Mouse (Mus musculus): ENCODE results near the gene Usp24. TPM values are rescaled to one million over a fixed set of nuclear protein-coding genes. Genes with fewer than 3 reads are reported as not detected.

Gene Usp24
- total and polyA plus RNA-seq, 3 experiments = 27.0 to 40.8 (median 31.9) TPM

DNA sequence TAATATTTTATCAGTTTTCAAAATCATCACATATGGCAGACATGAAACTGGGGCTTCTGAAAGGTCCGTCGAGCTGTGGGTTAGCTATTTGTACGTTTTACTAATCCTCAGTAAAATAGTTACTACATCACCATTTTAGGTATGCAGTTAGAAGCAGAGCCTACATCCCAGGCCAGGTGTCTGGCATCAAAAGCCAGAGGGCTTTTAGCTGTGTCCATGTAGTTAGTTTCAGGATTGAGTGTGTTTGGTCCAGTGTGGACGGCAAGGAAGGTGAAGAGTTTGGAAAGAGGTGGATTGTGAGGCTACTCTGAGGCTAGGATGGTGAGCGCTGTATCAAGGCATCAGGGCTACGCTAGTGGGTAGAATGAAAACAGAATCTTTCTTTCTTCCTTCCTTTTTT lies 3.0 kb downstream of the Usp24 start:
- H3K4me1 ChIP-seq (ENCODE audit: control insufficient read depth in 1 of 2, insufficient read depth in 2 of 2, low read length in 2 of 2) = peaks cover 12 to 13% of the 10 kb centered on the region in 2 experiments
- H3K9ac ChIP-seq (ENCODE audit: control insufficient read depth, low read depth, low read length, poor library complexity, severe bottlenecking) = no peak overlapping the region
- no peak overlapping the region for H3K27ac ChIP-seq (ENCODE audit: control insufficient read depth, low read depth, low read length)
- no peak overlapping the region for H3K4me3 ChIP-seq (ENCODE audit: control insufficient read depth in 1 of 2, insufficient read depth in 1 of 2, low read depth in 2 of 2, low read length in 2 of 2)
- TF ChIP-seq MYC (IDR thresholded peaks at IDR 0.05; ENCODE audit: low read depth, low read length) = no peak
- no peak for TF ChIP-seq TBP (IDR thresholded peaks at IDR 0.05; ENCODE audit: low read depth, low read length)
- 0 out of 2 replicates have a peak, but pooled peaks have one; percentile 23 for TF ChIP-seq GATA1 (IDR thresholded peaks at IDR 0.05; ENCODE audit: low read depth, low read length)
- no peak for TF ChIP-seq USF2 (IDR thresholded peaks at IDR 0.05; ENCODE audit: borderline replicate concordance in 1 of 2, insufficient read depth in 1 of 2, low read depth in 1 of 2, low read length in 2 of 2)
- no peak for TF ChIP-seq MEF2A (IDR thresholded peaks at IDR 0.05; ENCODE audit: extremely low read depth, insufficient replicate concordance, low read depth, low read length, poor library complexity, severe bottlenecking)
- H3K9me3 ChIP-seq (replicated peaks; ENCODE audit: insufficient read depth, low read length) = no peaks in the 10 kb centered on the region
- H3K79me2 ChIP-seq (ENCODE audit: control insufficient read depth, insufficient read depth, low read length, poor library complexity) = peaks cover 72% of the 10 kb centered on the region
- peaks cover 12 to 35% of the 10 kb centered on the region in 2 experiments for H3K36me3 ChIP-seq (ENCODE audit: control insufficient read depth in 1 of 2, insufficient read depth in 2 of 2, low read length in 2 of 2)
- no peaks in the 10 kb centered on the region for H3K27me3 ChIP-seq (ENCODE audit: control insufficient read depth in 1 of 2, insufficient read depth in 2 of 2, low read length in 2 of 2)
- DNase-seq (ENCODE audit: low read depth, low spot score) = no peak

DNA sequence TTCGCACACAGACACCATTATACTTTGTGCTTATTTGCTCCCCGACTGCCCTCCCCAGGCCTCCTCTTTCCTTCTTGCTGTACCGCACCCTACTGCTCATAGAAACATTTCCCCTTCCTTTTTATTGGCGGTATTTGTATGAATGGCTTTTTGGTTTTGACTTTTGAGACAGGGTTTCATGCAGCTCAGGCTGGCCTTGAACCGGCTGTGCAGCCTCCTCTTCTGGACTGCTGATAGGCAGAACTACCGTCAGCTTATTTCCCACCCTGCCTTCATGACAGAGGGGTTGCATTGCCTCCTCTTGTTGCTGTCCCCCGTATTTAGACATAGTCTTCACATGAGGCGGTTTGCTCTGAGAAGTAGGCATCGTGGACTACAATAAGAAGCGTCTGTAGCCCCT lies 6.8 kb downstream of the Usp24 start:
- DNase-seq (ENCODE audit: low read depth, low spot score) = no peak
- Histone ChIP-seq H3K4me1 (ENCODE audit: control insufficient read depth in 1 of 2, insufficient read depth in 2 of 2, low read length in 2 of 2) (peaks cover 11 to 21% of the 10 kb centered on the region in 2 experiments), H3K4me3 (ENCODE audit: control insufficient read depth in 1 of 2, insufficient read depth in 1 of 2, low read depth in 2 of 2, low read length in 2 of 2) (no peak overlapping the region), H3K27me3 (ENCODE audit: control insufficient read depth in 1 of 2, insufficient read depth in 2 of 2, low read length in 2 of 2) (no peaks in the 10 kb centered on the region), H3K9me3 (replicated peaks; ENCODE audit: insufficient read depth, low read length) (no peaks in the 10 kb centered on the region), H3K36me3 (ENCODE audit: control insufficient read depth in 1 of 2, insufficient read depth in 2 of 2, low read length in 2 of 2) (peaks cover 12 to 43% of the 10 kb centered on the region in 2 experiments), H3K79me2 (ENCODE audit: control insufficient read depth, insufficient read depth, low read length, poor library complexity) (peaks cover 70% of the 10 kb centered on the region), H3K9ac (ENCODE audit: control insufficient read depth, low read depth, low read length, poor library complexity, severe bottlenecking) (no peak overlapping the region), H3K27ac (ENCODE audit: control insufficient read depth, low read depth, low read length) (no peak overlapping the region)
- no peak for TF ChIP-seq SIN3A (IDR thresholded peaks at IDR 0.05; ENCODE audit: low read length)
- no peak for TF ChIP-seq GABPA (IDR thresholded peaks at IDR 0.05; ENCODE audit: low read depth, low read length)
- no peak for TF ChIP-seq GATA1 (IDR thresholded peaks at IDR 0.05; ENCODE audit: low read depth, low read length)
- no peak for TF ChIP-seq MAFK (IDR thresholded peaks at IDR 0.05; ENCODE audit: borderline replicate concordance, low read depth, low read length)
- no peak for TF ChIP-seq CTCF (IDR thresholded peaks at IDR 0.05 in 2 of 3, conservative IDR thresholded peaks at IDR 0.05 in 1 of 3; ENCODE audit: control insufficient read depth in 1 of 3, insufficient read depth in 1 of 3, low read depth in 2 of 3, low read length in 3 of 3, poor library complexity in 1 of 3, severe bottlenecking in 1 of 3)
- no peak for TF ChIP-seq JUND (IDR thresholded peaks at IDR 0.05; ENCODE audit: low read depth, low read length)
- no peak for TF ChIP-seq ZNF384 (IDR thresholded peaks at IDR 0.05; ENCODE audit: low read depth, low read length)
- no peak for TF ChIP-seq ZC3H11A (IDR thresholded peaks at IDR 0.05; ENCODE audit: low read depth, low read length)
- no peak for TF ChIP-seq POLR2AphosphoS5 (IDR thresholded peaks at IDR 0.05; ENCODE audit: borderline replicate concordance, low read depth, low read length)
- no peak for TF ChIP-seq RCOR1 (IDR thresholded peaks at IDR 0.05; ENCODE audit: low read depth, low read length)
- no peak for TF ChIP-seq CHD1 (IDR thresholded peaks at IDR 0.05; ENCODE audit: low read depth, low read length)
- no peak for TF ChIP-seq MEF2A (IDR thresholded peaks at IDR 0.05; ENCODE audit: extremely low read depth, insufficient replicate concordance, low read depth, low read length, poor library complexity, severe bottlenecking)
- no peak for TF ChIP-seq NELFE (IDR thresholded peaks at IDR 0.05; ENCODE audit: low read depth, low read length)
- no peak for TF ChIP-seq MXI1 (IDR thresholded peaks at IDR 0.05; ENCODE audit: low read depth, low read length)
- no peak for TF ChIP-seq RAD21 (IDR thresholded peaks at IDR 0.05; ENCODE audit: low read depth, low read length)
- TF ChIP-seq MAX (IDR thresholded peaks at IDR 0.05; ENCODE audit: low read length) = no peak
